Mouse (Mus musculus) kidney, postnatal 0 days (tissue): ENCODE results near the gene Msl1. TPM values are rescaled to one million over a fixed set of nuclear protein-coding genes. Genes with fewer than 3 reads are reported as not detected.

Experiments used
- ATAC-seq: fragments of 200-750 bp; cut with Nextera tagmentation; replicated peaks from 2 replicates; pipeline ENCODE4 v1.8.0; 2017; ENCODE audit warnings: low read depth, moderate number of reproducible peaks, moderate TSS enrichment, moderate library complexity; ENCODE audit not compliant: low FRiP score
- DNase-seq: peaks from one replicate; pipeline ENCODE4 v3.0.0-alpha.2; 2016; ENCODE audit warnings: low spot score
- H3K27ac ChIP-seq: fragments of 300-500 bp; sonication (generic); 2 replicates; pipeline ENCODE4 v1.5.1; 2014; ENCODE audit warnings: mild to moderate bottlenecking
- H3K27me3 ChIP-seq: fragments of 300-500 bp; sonication (generic); 2 replicates; pipeline ENCODE4 v1.6.1; 2014; ENCODE audit warnings: low read length, mixed read lengths; ENCODE audit not compliant: insufficient read depth
- H3K36me3 ChIP-seq: fragments of 300-500 bp; sonication (generic); 2 replicates; pipeline ENCODE4 v1.6.1; 2014; ENCODE audit warnings: low read length, mixed read lengths; ENCODE audit not compliant: insufficient read depth
- H3K4me1 ChIP-seq: fragments of 300-500 bp; sonication (generic); replicated peaks from 2 replicates; pipeline ENCODE4 v1.6.1; 2014; ENCODE audit warnings: antibody characterized with exemption, low read length, mixed read lengths; ENCODE audit not compliant: insufficient read depth
- H3K4me2 ChIP-seq: fragments of 300-500 bp; sonication (generic); 2 replicates; pipeline ENCODE4 v1.6.1; 2014; ENCODE audit warnings: mild to moderate bottlenecking, low read length, moderate library complexity, mixed read lengths
- H3K4me3 ChIP-seq: fragments of 300-500 bp; sonication (generic); replicated peaks from 2 replicates; pipeline ENCODE4 v1.5.1; 2014; ENCODE audit warnings: low read depth, low read length
- H3K9ac ChIP-seq: fragments of 300-500 bp; sonication (generic); 2 replicates; pipeline ENCODE4 v1.6.1; 2014; ENCODE audit warnings: low read depth, low read length
- H3K9me3 ChIP-seq: fragments of 300-500 bp; sonication (generic); replicated peaks from 2 replicates; pipeline ENCODE4 v1.6.1; 2016; ENCODE audit warnings: low read length, inconsistent platforms, mixed read lengths
- CTCF ChIP-seq: IDR thresholded peaks from 2 replicates; pipeline ENCODE4 v1.5.1; 2016; ENCODE audit warnings: antibody characterized with exemption, low read depth, mild to moderate bottlenecking, moderate library complexity
- WGBS: fragments of 180-500 bp; shearing (Covaris S2); extraction: QIAGEN DNeasy Blood & Tissue Kit; methylation state at CpG from one replicate; pipeline ENCODE4 v1.1.7; 2014; 5-methylcytosine and 5-hydroxymethylcytosine counted together
- polyA plus RNA-seq: library from polyadenylated mRNA; unstranded; fragments of >200 nt; fragmentation: Nextera tagmentation; extraction: Ambion mirVana; gene quantifications from 2 replicates; pipeline ENCODE4 v1.2.1, GENCODE M21; 2015

Msl1 gene
- 17.8 and 19.3 TPM in 2 replicates for polyA plus RNA-seq

DNA sequence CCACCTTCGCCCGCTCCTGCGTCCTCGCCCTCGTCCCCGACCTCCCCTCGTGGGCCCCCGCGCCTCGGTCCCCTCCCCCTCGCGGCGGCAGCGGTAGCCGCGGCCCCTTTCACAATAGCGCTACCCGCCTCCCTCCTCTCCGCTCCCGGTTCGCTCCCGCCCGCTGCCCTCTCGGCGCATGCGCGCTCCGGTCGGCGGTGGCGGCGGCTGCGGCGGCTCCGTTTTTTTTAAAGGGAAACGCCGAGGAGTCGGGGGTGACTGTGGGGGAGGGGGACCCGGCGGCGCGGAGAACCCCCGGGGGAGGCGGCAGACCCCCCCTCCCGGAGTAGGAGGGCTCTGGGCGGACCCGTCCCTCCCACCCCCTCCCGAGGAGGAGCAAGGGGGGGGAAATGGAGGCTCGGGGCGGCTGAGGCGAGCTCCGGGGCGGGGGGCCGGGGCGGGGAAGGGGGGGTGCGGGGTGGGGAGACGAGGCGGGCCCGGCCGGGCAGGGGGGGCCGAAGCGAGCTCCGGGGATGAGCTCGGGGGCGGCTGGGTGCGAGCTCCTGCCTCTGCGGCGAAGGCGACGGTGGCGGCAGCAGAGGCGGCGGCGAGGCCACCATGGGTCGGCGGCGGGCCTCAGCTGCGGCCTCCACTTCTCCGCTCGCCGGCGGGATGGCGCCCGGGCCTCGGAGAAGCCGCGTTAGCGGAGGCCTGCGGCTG lies at the start of gene Msl1:
Msl1 (plus strand) TSS at position 502 of the 699 bp plus-strand sequence.
- Histone ChIP-seq H3K4me3 (peak within 1 kb of the TSS; percentile 100), H3K4me1 (peaks cover 23% of the 10 kb centered on the region), H3K9ac (peak within 1 kb of the TSS; percentile 99), H3K36me3 (peaks cover 13% of the 10 kb centered on the region; the same call in 1 of the 2 replicates), H3K27ac (peak within 1 kb of the TSS; percentile 99), H3K9me3 (no peaks in the 10 kb centered on the region), H3K27me3 (no peaks in the 10 kb centered on the region), H3K4me2 (peak within 1 kb of the TSS; percentile 78)
- peak; percentile 25; the same call in 1 of the 2 replicates for TF ChIP-seq CTCF
- WGBS, result under 1% methylated on average over 57 of the region's 89 CpGs
- ATAC-seq (peak; percentile 44), DNase-seq (peak; percentile 94)

DNA sequence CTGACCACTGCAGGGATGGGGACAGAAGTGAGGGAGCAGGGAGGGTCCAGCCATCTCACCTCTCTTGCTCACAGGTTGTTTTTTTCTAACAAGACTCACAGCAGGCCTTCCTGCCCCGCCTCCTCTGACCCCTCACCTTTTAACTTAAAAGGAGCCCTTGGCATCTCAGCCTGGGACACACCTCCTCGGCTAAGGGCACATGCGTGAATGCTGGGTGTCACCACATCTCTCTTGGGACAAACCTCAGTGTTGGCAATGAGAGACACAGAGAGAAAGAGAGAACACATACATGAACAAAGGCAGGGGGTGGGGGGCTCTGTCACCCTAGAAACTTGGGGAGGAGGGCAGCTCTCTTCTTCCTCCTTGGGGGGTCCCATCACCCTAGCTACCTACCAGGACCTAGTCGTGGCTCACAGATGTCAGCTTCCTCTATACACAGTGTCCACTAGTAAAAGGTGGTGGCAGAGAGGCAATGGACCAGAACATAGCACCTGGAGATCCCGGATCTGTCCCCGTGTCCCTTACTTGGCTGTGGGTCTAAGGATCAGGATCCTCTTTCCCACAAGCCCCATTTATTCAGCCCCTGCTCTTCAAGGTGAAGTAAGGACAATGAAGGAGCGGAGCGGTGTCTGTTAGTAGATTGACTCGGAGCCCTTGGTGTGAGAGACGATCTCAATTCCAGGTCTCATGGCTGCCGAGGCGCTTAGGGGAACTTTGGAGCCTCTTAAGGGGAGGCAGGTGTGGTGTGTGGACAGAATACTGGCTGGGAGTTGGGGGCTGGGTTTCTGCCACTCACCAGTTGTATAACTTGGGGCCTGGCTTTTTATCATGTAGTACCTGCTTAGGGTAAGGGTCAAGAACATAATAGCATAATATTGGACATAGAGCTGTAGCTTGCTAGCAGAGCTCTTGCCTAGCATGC lies 49.1 kb upstream of the Msl1 start:
- Histone ChIP-seq H3K27ac (peak overlapping the region; percentile 62), H3K27me3 (no peaks in the 10 kb centered on the region), H3K4me1 (peaks cover 84% of the 10 kb centered on the region), H3K36me3 (no peaks in the 10 kb centered on the region), H3K9ac (peak overlapping the region; percentile 42), H3K4me2 (peak overlapping the region; percentile 50; the same call in 1 of the 2 replicates), H3K4me3 (no peak overlapping the region), H3K9me3 (no peaks in the 10 kb centered on the region)
- no peak for TF ChIP-seq CTCF
- ATAC-seq (no peak), DNase-seq (no peak)
- 45% methylated on average over 12 of the region's 12 CpGs for WGBS

DNA sequence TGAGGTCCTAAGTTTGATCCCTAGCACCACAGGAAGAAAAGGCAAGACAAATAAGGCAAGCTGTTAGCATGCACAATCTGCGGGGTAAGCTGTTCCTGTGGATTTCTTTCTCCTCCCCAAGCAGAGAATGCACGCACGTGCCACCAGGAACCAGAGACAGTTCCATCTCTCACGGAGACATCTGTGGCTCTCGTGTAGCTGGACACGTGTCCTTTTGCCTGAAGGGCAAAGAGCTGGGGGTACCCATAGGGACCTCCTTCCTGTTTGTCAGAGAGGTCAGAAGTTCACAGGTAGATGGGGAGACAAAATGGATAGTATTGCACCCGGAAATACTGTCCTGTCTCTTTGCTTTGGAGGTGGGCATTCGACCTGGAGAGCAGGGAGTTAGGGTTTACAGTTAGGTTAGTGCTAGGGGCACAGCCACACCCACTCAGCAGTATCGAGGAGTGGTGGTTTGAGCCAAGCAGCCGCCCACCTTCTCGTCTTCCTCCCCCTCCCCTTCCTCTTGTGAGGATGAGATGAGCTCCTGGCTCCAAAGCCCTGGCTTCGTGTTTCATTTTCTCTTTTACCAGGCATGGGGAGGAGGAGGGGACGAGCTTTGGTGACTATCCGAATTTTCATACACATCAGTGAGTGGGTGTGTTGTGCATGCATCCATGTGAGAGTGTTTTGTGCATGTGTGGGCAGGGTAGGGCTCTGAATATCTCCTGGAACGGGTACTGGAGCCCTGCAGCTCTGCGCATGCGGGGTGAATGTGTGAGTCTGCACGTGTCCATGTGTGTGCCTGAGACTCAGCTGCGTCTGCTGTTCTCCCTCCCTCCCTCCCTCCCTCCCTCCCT lies 48.2 kb upstream of the Msl1 start:
- Histone ChIP-seq H3K4me1 (peaks cover 91% of the 10 kb centered on the region), H3K27me3 (no peaks in the 10 kb centered on the region), H3K4me2 (peak overlapping the region; percentile 50), H3K36me3 (no peaks in the 10 kb centered on the region), H3K9me3 (no peaks in the 10 kb centered on the region), H3K27ac (peak overlapping the region; percentile 62), H3K9ac (peak overlapping the region; percentile 42), H3K4me3 (0 out of 2 replicates have a peak overlapping the region, but pooled peaks have one; percentile 9)
- no peak for TF ChIP-seq CTCF
- ATAC-seq, result 0 out of 2 replicates have a peak, but pooled peaks have one; percentile 29
- 7% methylated on average over 19 of the region's 19 CpGs for WGBS
- DNase-seq, result peak; percentile 83

DNA sequence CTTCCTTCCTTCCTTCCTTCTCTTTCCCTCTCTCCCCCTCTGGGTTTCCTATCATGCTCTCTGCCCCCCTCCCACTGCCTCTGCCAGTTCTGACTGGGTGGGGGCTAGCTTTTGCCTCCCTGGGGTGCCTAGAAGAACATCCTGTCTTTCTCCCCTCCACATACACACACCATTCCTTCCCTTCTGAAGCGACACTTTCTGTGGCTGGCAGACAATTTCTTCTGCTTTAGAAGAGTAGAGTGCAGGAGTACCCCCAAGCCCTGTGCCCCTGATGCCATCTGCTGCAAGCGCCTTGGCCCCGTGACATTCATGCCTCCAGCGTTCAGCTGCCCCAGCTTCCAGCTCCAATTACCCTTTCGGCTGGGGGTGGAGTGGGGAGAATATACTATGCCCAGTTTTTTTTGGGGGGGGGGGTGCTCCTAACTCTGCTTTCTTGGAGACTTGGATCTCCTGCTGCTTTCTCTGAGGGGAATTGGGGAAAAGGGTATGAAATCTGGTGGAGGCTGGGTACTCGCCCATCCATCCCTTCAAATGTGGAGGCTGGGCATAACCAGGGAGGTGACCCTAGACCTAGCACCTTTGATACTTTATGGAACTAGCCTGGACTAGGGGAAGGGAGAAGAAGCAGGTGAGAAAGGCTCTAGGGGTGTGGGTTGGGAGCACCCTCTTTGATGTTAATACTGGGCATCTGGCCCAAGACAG lies 47.4 kb upstream of the Msl1 start:
- no peak for DNase-seq
- peak overlapping the region; percentile 39 for H3K4me2 ChIP-seq
- H3K4me1 ChIP-seq, result peaks cover 94% of the 10 kb centered on the region
- 24% methylated on average over 6 of the region's 6 CpGs for WGBS
- no peak for ATAC-seq
- no peaks in the 10 kb centered on the region for H3K9me3 ChIP-seq
- H3K27me3 ChIP-seq, result no peaks in the 10 kb centered on the region
- H3K27ac ChIP-seq, result peak overlapping the region; percentile 82
- H3K36me3 ChIP-seq, result no peaks in the 10 kb centered on the region
- no peak overlapping the region for H3K4me3 ChIP-seq
- TF ChIP-seq CTCF, result no peak
- H3K9ac ChIP-seq, result 0 out of 2 replicates have a peak overlapping the region, but pooled peaks have one; percentile 23
